ENCODE assay signal across 33 mouse cellular contexts in genomic region chr10:93575960-93576359, GRCm38 (mm10). TPM values are rescaled to one million over a fixed set of nuclear protein-coding genes. Genes with fewer than 3 reads are reported as not detected.
"Had no signal": no experiment of that assay in that cellular context is flagged by ENCODE, and none has a peak within 500 bp of the region (broad histone marks: within the 10 kb centered on the region; RNA-seq: fewer than 3 reads in every experiment).

No protein-coding gene starts in this region.

- H3K9ac ChIP-seq: heart, embryonic 13.5 days; heart, embryonic 15.5 days; hindbrain, embryonic 12.5 days; hindbrain, embryonic 14.5 days; kidney, embryonic 15.5 days; limb, embryonic 13.5 days; limb, embryonic 15.5 days; liver, embryonic 12.5 days had no signal

- H3K27me3 ChIP-seq: heart, embryonic 13.5 days; heart, embryonic 15.5 days; hindbrain, embryonic 12.5 days; kidney, embryonic 15.5 days; limb, embryonic 13.5 days; limb, embryonic 15.5 days; liver, embryonic 12.5 days had no signal

- DNase-seq: gastrocnemius, postnatal 14 days; gastrocnemius, postnatal 36 days; heart, adult 2 months; heart, postnatal 14 days; heart, postnatal 36 days; kidney, adult 11 months; kidney, adult 2 months; kidney, adult 9 months; kidney, postnatal 25 days; kidney, postnatal 4 days; layer of hippocampus, adult 9-11 months; layer of hippocampus, postnatal 36 days; left cerebral cortex, postnatal 4 days had no signal

- H3K36me3 ChIP-seq: heart, embryonic 15.5 days; hindbrain, embryonic 12.5 days; liver, embryonic 12.5 days had no signal

- H3K4me1 ChIP-seq: heart, embryonic 15.5 days; hindbrain, embryonic 10.5 days; hindbrain, embryonic 12.5 days; kidney, embryonic 15.5 days; limb, embryonic 15.5 days; liver, embryonic 12.5 days had no signal

- H3K4me2 ChIP-seq: heart, embryonic 11.5 days; heart, embryonic 13.5 days; heart, embryonic 15.5 days; hindbrain, embryonic 12.5 days; hindbrain, embryonic 14.5 days; kidney, embryonic 15.5 days; limb, embryonic 13.5 days; limb, embryonic 15.5 days; liver, embryonic 12.5 days had no signal

- H3K27ac ChIP-seq: heart, adult 2 months; heart, embryonic 13.5 days; heart, embryonic 15.5 days; hindbrain, embryonic 10.5 days; hindbrain, embryonic 12.5 days; hindbrain, embryonic 14.5 days; hindbrain, postnatal 0 days; kidney, embryonic 15.5 days; kidney, postnatal 0 days; layer of hippocampus, adult 2 months; limb, embryonic 13.5 days; limb, embryonic 15.5 days; liver, embryonic 12.5 days had no signal

- H3K9me3 ChIP-seq: heart, embryonic 13.5 days; heart, embryonic 15.5 days; hindbrain, embryonic 10.5 days; hindbrain, embryonic 12.5 days; kidney, embryonic 15.5 days; limb, embryonic 13.5 days; limb, embryonic 15.5 days; liver, embryonic 12.5 days had no signal

- H3K4me3 ChIP-seq: heart, adult 2 months; heart, embryonic 13.5 days; heart, embryonic 15.5 days; hindbrain, embryonic 10.5 days; hindbrain, embryonic 12.5 days; kidney, embryonic 15.5 days; layer of hippocampus, adult 2 months; limb, embryonic 13.5 days; limb, embryonic 15.5 days; liver, embryonic 12.5 days had no signal

- ATAC-seq: hindbrain, postnatal 0 days; intestine, embryonic 16.5 days; liver, embryonic 12.5 days had no signal

RNA-seq across cellular contexts. Expression of gene Ccdc38, which starts 35.5 kb away (rescaled TPM):
- total RNA-seq: gastrocnemius, adult 18-20 months; gastrocnemius, adult 8-10 months; gastrocnemius, postnatal 14 days; heart, adult 2 months; heart, postnatal 14 days; heart, postnatal 36 days; hindbrain, postnatal 0 days; layer of hippocampus, adult 2 months; layer of hippocampus, postnatal 14 days; layer of hippocampus, postnatal 36 days; left cerebral cortex, adult 18-20 months; left cerebral cortex, adult 8-10 months; left cerebral cortex, postnatal 25 days; left cerebral cortex, postnatal 4 days had no signal
- polyA plus RNA-seq: heart, adult 2 months; kidney, adult 2 months had no signal

RNA-seq across cellular contexts. Expression of gene Amdhd1, which starts 36.1 kb away (rescaled TPM):
- total RNA-seq: gastrocnemius, adult 8-10 months; gastrocnemius, postnatal 14 days; gastrocnemius, postnatal 36 days; heart, adult 2 months; heart, postnatal 14 days; heart, postnatal 36 days had no signal
